Mouse (Mus musculus): ENCODE data around the gene 4930432K21Rik. TPM values are rescaled to one million over a fixed set of nuclear protein-coding genes. Genes with fewer than 3 reads are reported as not detected.

4930432K21Rik gene
- polyA plus RNA-seq, 2 experiments: 0.19 TPM; not detected in 1

GRCm38 (mm10) chr8:84208381-84209380, 60.9 kb downstream of the 4930432K21Rik start:
- no peak for DNase-seq (ENCODE audit: low read depth in 3 of 3, low spot score in 3 of 3)
- no peak for ATAC-seq (ENCODE audit: insufficient read depth)
- H3K4me3 ChIP-seq (ENCODE audit: insufficient read depth in 1 of 2, low read depth in 2 of 2, low read length in 2 of 2): no peak overlapping the region
- no peaks in the 10 kb centered on the region for H3K9me3 ChIP-seq (ENCODE audit: control insufficient read depth, low read length)
- 45% methylated on average over 17 of the region's 17 CpGs for WGBS (ENCODE audit: insufficient replicate concordance)
- peaks cover 0 to 6% of the 10 kb centered on the region in 2 experiments; a peak in 1 of 4 replicates for H3K4me1 ChIP-seq (replicated peaks; ENCODE audit: control insufficient read depth in 2 of 2, insufficient read depth in 2 of 2, low read length in 1 of 2)
- no peaks in the 10 kb centered on the region for H3K36me3 ChIP-seq (replicated peaks; ENCODE audit: control insufficient read depth, insufficient read depth, low read depth)
- no peak overlapping the region for H3K4me2 ChIP-seq (ENCODE audit: low read depth)
- TF ChIP-seq CTCF (IDR thresholded peaks at IDR 0.05; ENCODE audit: low read depth) (no peak), EP300 (IDR thresholded peaks at IDR 0.05; ENCODE audit: low read depth) (no peak)
- H3K27ac ChIP-seq: no peak overlapping the region
- no peak overlapping the region for H3K9ac ChIP-seq (replicated peaks)
- no peaks in the 10 kb centered on the region for H3K27me3 ChIP-seq (ENCODE audit: control insufficient read depth, insufficient read depth, low read length)

- H3K4me3 ChIP-seq (ENCODE audit: insufficient read depth in 1 of 2, low read depth in 2 of 2, low read length in 2 of 2): no peak overlapping the region
- no peak overlapping the region for H3K27ac ChIP-seq
- DNase-seq (ENCODE audit: low read depth in 3 of 3, low spot score in 3 of 3) (no peak), ATAC-seq (ENCODE audit: insufficient read depth) (peak; percentile 36; the same call in 1 of the 2 replicates)
- no peak overlapping the region for H3K9ac ChIP-seq (replicated peaks)
- TF ChIP-seq CTCF (IDR thresholded peaks at IDR 0.05; ENCODE audit: low read depth) (peak; percentile 95), EP300 (IDR thresholded peaks at IDR 0.05; ENCODE audit: low read depth) (no peak)
- 57% methylated on average over 34 of the region's 34 CpGs for WGBS (ENCODE audit: insufficient replicate concordance)
- no peaks in the 10 kb centered on the region for H3K27me3 ChIP-seq (ENCODE audit: control insufficient read depth, insufficient read depth, low read length)
- no peaks in the 10 kb centered on the region for H3K4me1 ChIP-seq (replicated peaks; ENCODE audit: control insufficient read depth in 2 of 2, insufficient read depth in 2 of 2, low read length in 1 of 2)
- H3K9me3 ChIP-seq (ENCODE audit: control insufficient read depth, low read length): no peaks in the 10 kb centered on the region
- H3K36me3 ChIP-seq (replicated peaks; ENCODE audit: control insufficient read depth, insufficient read depth, low read depth): no peaks in the 10 kb centered on the region
- H3K4me2 ChIP-seq (ENCODE audit: low read depth): no peak overlapping the region
Measured at GRCm38 (mm10) chr8:84210167-84210791, 62.5 kb downstream of the 4930432K21Rik start.

- H3K9ac ChIP-seq (replicated peaks): no peak overlapping the region
- H3K36me3 ChIP-seq (replicated peaks; ENCODE audit: control insufficient read depth, insufficient read depth, low read depth): no peaks in the 10 kb centered on the region
- 81% methylated on average over 3 of the region's 3 CpGs for WGBS (ENCODE audit: insufficient replicate concordance)
- no peak overlapping the region for H3K4me3 ChIP-seq (ENCODE audit: insufficient read depth in 1 of 2, low read depth in 2 of 2, low read length in 2 of 2)
- no peaks in the 10 kb centered on the region for H3K4me1 ChIP-seq (replicated peaks; ENCODE audit: control insufficient read depth in 2 of 2, insufficient read depth in 2 of 2, low read length in 1 of 2)
- TF ChIP-seq EP300 (IDR thresholded peaks at IDR 0.05; ENCODE audit: low read depth) (no peak), CTCF (IDR thresholded peaks at IDR 0.05; ENCODE audit: low read depth) (no peak)
- H3K27ac ChIP-seq: no peak overlapping the region
- H3K27me3 ChIP-seq (ENCODE audit: control insufficient read depth, insufficient read depth, low read length): no peaks in the 10 kb centered on the region
- no peak for DNase-seq (ENCODE audit: low read depth in 3 of 3, low spot score in 3 of 3)
- ATAC-seq (ENCODE audit: insufficient read depth): no peak
- no peak overlapping the region for H3K4me2 ChIP-seq (ENCODE audit: low read depth)
- H3K9me3 ChIP-seq (ENCODE audit: control insufficient read depth, low read length): no peaks in the 10 kb centered on the region
Measured at GRCm38 (mm10) chr8:84211202-84211601, 63.4 kb downstream of the 4930432K21Rik start.

GRCm38 (mm10) chr8:84211881-84212563, 64.2 kb downstream of the 4930432K21Rik start:
- Histone ChIP-seq H3K4me2 (ENCODE audit: low read depth) (no peak overlapping the region), H3K36me3 (replicated peaks; ENCODE audit: control insufficient read depth, insufficient read depth, low read depth) (no peaks in the 10 kb centered on the region), H3K27me3 (ENCODE audit: control insufficient read depth, insufficient read depth, low read length) (no peaks in the 10 kb centered on the region), H3K9me3 (ENCODE audit: control insufficient read depth, low read length) (no peaks in the 10 kb centered on the region), H3K27ac (no peak overlapping the region), H3K4me1 (replicated peaks; ENCODE audit: control insufficient read depth in 2 of 2, insufficient read depth in 2 of 2, low read length in 1 of 2) (no peaks in the 10 kb centered on the region), H3K4me3 (ENCODE audit: insufficient read depth in 1 of 2, low read depth in 2 of 2, low read length in 2 of 2) (no peak overlapping the region), H3K9ac (replicated peaks) (no peak overlapping the region)
- 82% methylated on average over 31 of the region's 31 CpGs for WGBS (ENCODE audit: insufficient replicate concordance)
- TF ChIP-seq CTCF (IDR thresholded peaks at IDR 0.05; ENCODE audit: low read depth): no peak
- TF ChIP-seq EP300 (IDR thresholded peaks at IDR 0.05; ENCODE audit: low read depth): no peak
- DNase-seq (ENCODE audit: low read depth in 3 of 3, low spot score in 3 of 3): no peak
- no peak for ATAC-seq (ENCODE audit: insufficient read depth)
